Comparison of ENCODE assay signal across 15 mouse cellular contexts in genomic region chr13:106856556-106856955, GRCm38 (mm10).
"Had no signal": no experiment of that assay in that cellular context is flagged by ENCODE, and none has a peak within 500 bp of the region (broad histone marks: within the 10 kb centered on the region; RNA-seq: fewer than 3 reads in every experiment).

No protein-coding gene starts in this region.

- H3K27ac ChIP-seq: neural tube, embryonic 13.5 days; neural tube, embryonic 15.5 days; stomach, embryonic 15.5 days; stomach, postnatal 0 days had no signal

- H3K4me2 ChIP-seq: neural tube, embryonic 13.5 days; neural tube, embryonic 15.5 days; stomach, embryonic 15.5 days had no signal

- H3K27me3 ChIP-seq: neural tube, embryonic 13.5 days; neural tube, embryonic 15.5 days; stomach, embryonic 15.5 days had no signal

- H3K9ac ChIP-seq: neural tube, embryonic 13.5 days; neural tube, embryonic 15.5 days; stomach, embryonic 15.5 days had no signal

- H3K4me3 ChIP-seq: neural tube, embryonic 13.5 days; neural tube, embryonic 15.5 days; stomach, embryonic 15.5 days had no signal

- H3K4me1 ChIP-seq: neural tube, embryonic 13.5 days; neural tube, embryonic 15.5 days; stomach, embryonic 15.5 days had no signal

- H3K9me3 ChIP-seq: neural tube, embryonic 13.5 days; neural tube, embryonic 15.5 days; stomach, embryonic 15.5 days had no signal

- DNase-seq: retina, postnatal 1 day; right cerebral cortex, adult 18-20 months; right cerebral cortex, postnatal 14 days; right cerebral cortex, postnatal 25 days; right cerebral cortex, postnatal 4 days; spleen, adult 18-20 months; thymus, adult 18-20 months; thymus, adult 2 months; thymus, postnatal 14 days; thymus, postnatal 25 days; thymus, postnatal 4 days had no signal

- H3K36me3 ChIP-seq: stomach, embryonic 15.5 days had no signal
